Mouse (Mus musculus) midbrain, postnatal 0 days (tissue): ENCODE results near the gene Lmna. TPM values are rescaled to one million over a fixed set of nuclear protein-coding genes. Genes with fewer than 3 reads are reported as not detected.

Source experiments
- ATAC-seq: fragments of 200-750 bp; cut with Nextera tagmentation; 2 replicates; pipeline ENCODE4 v1.8.0; 2017; ENCODE audit warnings: moderate number of reproducible peaks, mild to moderate bottlenecking, moderate TSS enrichment, moderate library complexity; ENCODE audit not compliant: low FRiP score
- DNase-seq: peaks from one replicate; pipeline ENCODE4 v3.0.0-alpha.2; 2015; ENCODE audit warnings: low spot score
- H3K27ac ChIP-seq: fragments of 300-500 bp; sonication (generic); 2 replicates; pipeline ENCODE4 v1.5.1; 2014; ENCODE audit warnings: low read depth, mild to moderate bottlenecking, low read length, mixed read lengths
- H3K27me3 ChIP-seq: fragments of 300-500 bp; sonication (generic); 2 replicates; pipeline ENCODE4 v1.6.1; 2014; ENCODE audit warnings: low read length, control low read depth, mixed read lengths; ENCODE audit not compliant: insufficient read depth
- H3K36me3 ChIP-seq: fragments of 300-500 bp; sonication (generic); 2 replicates; pipeline ENCODE4 v1.6.1; 2014; ENCODE audit warnings: low read length, control low read depth, mixed read lengths; ENCODE audit not compliant: insufficient read depth
- H3K4me1 ChIP-seq: fragments of 300-500 bp; sonication (generic); 2 replicates; pipeline ENCODE4 v1.6.1; 2014; ENCODE audit warnings: mild to moderate bottlenecking, control low read depth, antibody characterized with exemption, low read length, mixed read lengths; ENCODE audit not compliant: insufficient read depth
- H3K4me2 ChIP-seq: fragments of 300-500 bp; sonication (generic); 2 replicates; pipeline ENCODE4 v1.6.1; 2014; ENCODE audit warnings: low read depth, mild to moderate bottlenecking, low read length, mixed read lengths; ENCODE audit not compliant: poor library complexity, severe bottlenecking
- H3K4me3 ChIP-seq: fragments of 300-500 bp; sonication (generic); 2 replicates; pipeline ENCODE4 v1.5.1; 2014; ENCODE audit warnings: low read depth, mild to moderate bottlenecking, low read length, moderate library complexity
- H3K9ac ChIP-seq: fragments of 300-500 bp; sonication (generic); replicated peaks from 2 replicates; pipeline ENCODE4 v1.6.1; 2014; ENCODE audit warnings: mild to moderate bottlenecking, low read length, moderate library complexity, mixed read lengths; ENCODE audit not compliant: poor library complexity, severe bottlenecking
- H3K9me3 ChIP-seq: fragments of 300-500 bp; sonication (generic); 2 replicates; pipeline ENCODE4 v1.6.1; 2016; ENCODE audit warnings: low read length, control low read depth
- CTCF ChIP-seq: IDR thresholded peaks from 2 replicates; pipeline ENCODE4 v1.5.1; 2016; ENCODE audit warnings: antibody characterized with exemption, mild to moderate bottlenecking
- WGBS: fragments of 180-500 bp; shearing (Covaris S2); extraction: QIAGEN DNeasy Blood & Tissue Kit; methylation state at CpG from one replicate; pipeline ENCODE4 v1.1.7; 2014; 5-methylcytosine and 5-hydroxymethylcytosine counted together
- polyA plus RNA-seq: library from polyadenylated mRNA; unstranded; fragments of >200 nt; fragmentation: Nextera tagmentation; extraction: Ambion mirVana; gene quantifications from 2 replicates; pipeline ENCODE4 v1.2.1, GENCODE M21; 2015
- total RNA-seq: library from RNA; depleted of rRNA; stranded (reverse); fragments of >200 nt; gene quantifications from 2 replicates; pipeline ENCODE4 v1.2.3, GENCODE M21; 2014

Lmna gene
- total and polyA plus RNA-seq, 2 experiments from 2014 or later, result 74.1 to 75.0 TPM

GRCm38 (mm10) chr3:88455588-88456264, 54.0 kb downstream of the Lmna start:
- peaks cover 33% of the 10 kb centered on the region for H3K36me3 ChIP-seq
- H3K9ac ChIP-seq, result 0 out of 2 replicates have a peak overlapping the region, but pooled peaks have one; percentile 13
- H3K4me2 ChIP-seq, result no peak overlapping the region
- H3K9me3 ChIP-seq, result no peaks in the 10 kb centered on the region
- no peaks in the 10 kb centered on the region for H3K27me3 ChIP-seq
- no peak for TF ChIP-seq CTCF
- no peak for DNase-seq
- no peak for ATAC-seq
- H3K27ac ChIP-seq, result no peak overlapping the region
- H3K4me1 ChIP-seq, result peaks cover 12% of the 10 kb centered on the region
- no peak overlapping the region for H3K4me3 ChIP-seq
- WGBS, result 84% methylated on average over 18 of the region's 18 CpGs

- WGBS, result 62% methylated on average over 9 of the region's 9 CpGs
- peaks cover 12% of the 10 kb centered on the region for H3K4me1 ChIP-seq
- ATAC-seq, result no peak
- DNase-seq, result no peak
- no peaks in the 10 kb centered on the region for H3K9me3 ChIP-seq
- H3K36me3 ChIP-seq, result peaks cover 36% of the 10 kb centered on the region
- H3K27me3 ChIP-seq, result no peaks in the 10 kb centered on the region
- H3K4me2 ChIP-seq, result no peak overlapping the region
- no peak for TF ChIP-seq CTCF
- no peak overlapping the region for H3K4me3 ChIP-seq
- no peak overlapping the region for H3K27ac ChIP-seq
- 0 out of 2 replicates have a peak overlapping the region, but pooled peaks have one; percentile 13 for H3K9ac ChIP-seq
These were observed 54.8 kb downstream of the Lmna start for GRCm38 (mm10) chr3:88454762-88455587.

DNA sequence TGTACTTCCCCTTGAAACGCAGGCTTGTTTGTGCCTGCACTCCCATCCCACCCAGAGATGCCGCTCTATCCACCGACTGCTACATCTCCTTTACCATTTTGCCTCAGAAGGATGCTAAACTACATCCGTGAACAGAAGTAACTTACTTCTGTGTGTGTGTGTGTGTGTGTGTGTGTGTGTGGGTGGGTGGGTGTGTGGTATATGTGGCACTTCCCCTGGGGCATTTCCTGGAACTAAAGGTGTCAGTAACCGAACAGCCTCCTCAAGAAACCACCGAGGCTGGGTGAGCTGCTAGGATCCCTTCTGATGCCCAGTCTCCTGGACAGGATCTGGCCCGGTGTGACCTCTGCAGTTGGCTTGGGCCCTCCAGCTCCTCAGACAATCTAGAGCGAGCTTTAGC, 55.8 kb downstream of the Lmna start:
- Histone ChIP-seq H3K4me1 (peaks cover 12% of the 10 kb centered on the region), H3K4me2 (no peak overlapping the region)
- ATAC-seq, result no peak

DNA sequence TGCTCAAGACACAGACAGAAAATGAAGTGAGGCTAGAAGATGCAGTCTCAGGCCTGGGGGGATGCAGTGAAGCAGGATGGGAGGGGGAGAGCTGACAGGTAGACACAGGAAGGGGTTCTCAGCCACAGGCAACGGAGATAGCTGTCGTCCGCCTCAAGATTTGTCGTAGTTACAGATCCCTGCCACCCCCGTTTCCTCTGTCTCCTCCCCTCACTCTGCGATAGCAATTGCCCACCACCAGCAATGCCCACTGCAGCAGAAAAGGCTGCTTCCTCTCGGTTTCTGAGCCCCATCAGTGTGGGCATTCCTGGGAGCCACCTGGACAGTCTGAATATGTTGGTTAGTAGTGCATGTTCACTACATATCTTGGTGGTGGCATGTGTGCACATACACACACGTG, 56.4 kb downstream of the Lmna start:
- DNase-seq (no peak), ATAC-seq (no peak)
- H3K4me1 ChIP-seq, result peaks cover 12% of the 10 kb centered on the region
- peaks cover 40% of the 10 kb centered on the region for H3K36me3 ChIP-seq
- no peak for TF ChIP-seq CTCF
- H3K4me2 ChIP-seq, result no peak overlapping the region
- no peak overlapping the region for H3K4me3 ChIP-seq
- WGBS, result 67% methylated on average over 8 of the region's 8 CpGs
- no peaks in the 10 kb centered on the region for H3K27me3 ChIP-seq
- no peaks in the 10 kb centered on the region for H3K9me3 ChIP-seq
- H3K27ac ChIP-seq, result no peak overlapping the region
- no peak overlapping the region for H3K9ac ChIP-seq

More for the DNA sequence above, 55.8 kb downstream of the Lmna start:
- Histone ChIP-seq H3K27me3 (no peaks in the 10 kb centered on the region), H3K4me3 (no peak overlapping the region), H3K36me3 (peaks cover 39% of the 10 kb centered on the region), H3K9me3 (no peaks in the 10 kb centered on the region), H3K27ac (no peak overlapping the region), H3K9ac (no peak overlapping the region)
- WGBS, result 78% methylated on average over 8 of the region's 8 CpGs
- TF ChIP-seq CTCF, result no peak
- DNase-seq, result no peak

- Histone ChIP-seq H3K4me1 (peaks cover 12% of the 10 kb centered on the region), H3K27me3 (no peaks in the 10 kb centered on the region), H3K36me3 (peaks cover 47% of the 10 kb centered on the region), H3K27ac (no peak overlapping the region), H3K9ac (no peak overlapping the region), H3K4me2 (no peak overlapping the region), H3K9me3 (no peaks in the 10 kb centered on the region), H3K4me3 (no peak overlapping the region)
- TF ChIP-seq CTCF, result no peak
- DNase-seq, result no peak
- WGBS, result 70% methylated on average over 6 of the region's 6 CpGs
- no peak for ATAC-seq
These were observed 57.0 kb downstream of the Lmna start for GRCm38 (mm10) chr3:88452716-88453115.

DNA sequence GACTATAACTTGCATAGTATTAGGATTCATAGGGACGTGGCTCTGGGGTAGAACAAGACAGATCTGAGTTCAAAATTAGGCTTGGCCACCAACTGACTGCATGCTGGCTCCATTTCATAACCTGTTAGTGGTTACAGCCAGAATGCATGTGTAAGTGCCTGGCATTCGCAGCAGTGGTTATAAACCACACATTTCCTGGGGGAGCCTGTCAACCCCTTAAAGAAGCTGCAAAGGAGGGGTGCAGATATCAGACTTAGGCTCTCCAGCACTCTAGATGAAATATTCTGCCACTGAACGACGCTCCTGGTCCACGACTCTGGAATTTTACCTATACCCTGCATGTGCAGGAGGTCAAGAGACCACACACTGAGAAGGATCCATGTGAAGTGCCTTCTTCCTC, 57.5 kb downstream of the Lmna start:
- peaks cover 51% of the 10 kb centered on the region for H3K36me3 ChIP-seq
- no peak overlapping the region for H3K4me2 ChIP-seq
- H3K4me1 ChIP-seq, result peaks cover 9% of the 10 kb centered on the region
- H3K9ac ChIP-seq, result no peak overlapping the region
- no peaks in the 10 kb centered on the region for H3K9me3 ChIP-seq
- ATAC-seq (no peak), DNase-seq (no peak)
- no peaks in the 10 kb centered on the region for H3K27me3 ChIP-seq
- H3K27ac ChIP-seq, result no peak overlapping the region
- H3K4me3 ChIP-seq, result no peak overlapping the region
- TF ChIP-seq CTCF, result no peak
- 82% methylated on average over 5 of the region's 5 CpGs for WGBS
